Mouse (Mus musculus) stomach, postnatal 0 days (tissue): Measurements from ENCODE around the gene Col4a3bp. TPM values are rescaled to one million over a fixed set of nuclear protein-coding genes. Genes with fewer than 3 reads are reported as not detected.

ENCODE experiments used
- ATAC-seq: fragments of 200-750 bp; cut with Nextera tagmentation; 2 replicates; pipeline ENCODE4 v1.8.0; 2017; ENCODE audit not compliant: low FRiP score, low TSS enrichment
- DNase-seq: peaks from one replicate; pipeline ENCODE4 v3.0.0-alpha.2; 2016; ENCODE audit warnings: low spot score
- H3K27ac ChIP-seq: fragments of 300-500 bp; sonication (generic); replicated peaks from 2 replicates; pipeline ENCODE4 v1.5.1; 2014; ENCODE audit warnings: mild to moderate bottlenecking, control low read depth
- H3K27me3 ChIP-seq: fragments of 300-500 bp; sonication (generic); 2 replicates; pipeline ENCODE4 v1.6.1; 2014; ENCODE audit warnings: low read length; ENCODE audit not compliant: control insufficient read depth, insufficient read depth
- H3K36me3 ChIP-seq: fragments of 300-500 bp; sonication (generic); 2 replicates; pipeline ENCODE4 v1.6.1; 2014; ENCODE audit warnings: low read length, mixed read lengths; ENCODE audit not compliant: control insufficient read depth, insufficient read depth
- H3K4me1 ChIP-seq: fragments of 300-500 bp; sonication (generic); replicated peaks from 2 replicates; pipeline ENCODE4 v1.6.1; 2014; ENCODE audit warnings: antibody characterized with exemption; ENCODE audit not compliant: control insufficient read depth, insufficient read depth
- H3K4me2 ChIP-seq: fragments of 300-500 bp; sonication (generic); replicated peaks from 2 replicates; pipeline ENCODE4 v1.6.1; 2014; ENCODE audit warnings: low read depth, mild to moderate bottlenecking, control low read depth, moderate library complexity
- H3K4me3 ChIP-seq: fragments of 300-500 bp; sonication (generic); 2 replicates; pipeline ENCODE4 v1.5.1; 2014; ENCODE audit warnings: low read depth, low read length, control low read depth
- H3K9ac ChIP-seq: fragments of 300-500 bp; sonication (generic); 2 replicates; pipeline ENCODE4 v1.6.1; 2014; ENCODE audit warnings: mild to moderate bottlenecking, low read length, control low read depth, mixed read lengths
- H3K9me3 ChIP-seq: fragments of 300-500 bp; sonication (generic); 2 replicates; pipeline ENCODE4 v1.6.1; 2016; ENCODE audit warnings: low read length; ENCODE audit not compliant: control insufficient read depth
- CTCF ChIP-seq: IDR thresholded peaks from 2 replicates; pipeline ENCODE4 v1.5.1; 2016; ENCODE audit warnings: antibody characterized with exemption, low read depth, mild to moderate bottlenecking, moderate library complexity
- EP300 ChIP-seq: optimal IDR thresholded peaks from 2 replicates; pipeline ENCODE3; 2016; ENCODE audit warnings: antibody characterized with exemption
- WGBS: fragments of 180-500 bp; shearing (Covaris S2); extraction: QIAGEN DNeasy Blood & Tissue Kit; methylation state at CpG from one replicate; pipeline ENCODE4 v1.1.7; 2014; 5-methylcytosine and 5-hydroxymethylcytosine counted together
- polyA plus RNA-seq: library from polyadenylated mRNA; unstranded; fragments of >200 nt; fragmentation: Nextera tagmentation; extraction: Ambion mirVana; gene quantifications from 2 replicates; pipeline ENCODE4 v1.2.1, GENCODE M21; 2015

Gene Col4a3bp
- polyA plus RNA-seq, 1 experiment from 2014 or later = 7.0 TPM

- no peaks in the 10 kb centered on the region for H3K4me1 ChIP-seq
- 84% methylated on average over 3 of the region's 3 CpGs for WGBS
Measured at GRCm38 (mm10) chr13:96614615-96615014, 72.2 kb downstream of the Col4a3bp start.

GRCm38 (mm10) chr13:96620891-96621290 is 78.5 kb downstream of the Col4a3bp start:
- Histone ChIP-seq H3K4me1 (no peaks in the 10 kb centered on the region), H3K9ac (no peak overlapping the region), H3K27me3 (no peaks in the 10 kb centered on the region), H3K9me3 (no peaks in the 10 kb centered on the region), H3K4me2 (no peak overlapping the region), H3K4me3 (no peak overlapping the region), H3K36me3 (peaks cover 4% of the 10 kb centered on the region; the same call in 1 of the 2 replicates), H3K27ac (no peak overlapping the region)
- DNase-seq (no peak), ATAC-seq (no peak)
- 11% methylated on average over 1 of the region's 1 CpGs for WGBS
- TF ChIP-seq CTCF (no peak), EP300 (no peak)

More at GRCm38 (mm10) chr13:96614615-96615014, 72.2 kb downstream of the Col4a3bp start:
- H3K9ac ChIP-seq = no peak overlapping the region
- peaks cover 4% of the 10 kb centered on the region; the same call in 1 of the 2 replicates for H3K36me3 ChIP-seq
- DNase-seq (no peak), ATAC-seq (no peak)
- H3K27me3 ChIP-seq = no peaks in the 10 kb centered on the region
- H3K27ac ChIP-seq = no peak overlapping the region
- no peak overlapping the region for H3K4me2 ChIP-seq
- TF ChIP-seq CTCF (no peak), EP300 (no peak)
- no peaks in the 10 kb centered on the region for H3K9me3 ChIP-seq
- no peak overlapping the region for H3K4me3 ChIP-seq

GRCm38 (mm10) chr13:96630396-96630795 is 88.0 kb downstream of the Col4a3bp start:
- no peaks in the 10 kb centered on the region for H3K27me3 ChIP-seq
- no peak for ATAC-seq
- 93% methylated on average over 4 of the region's 4 CpGs for WGBS
- no peak overlapping the region for H3K4me3 ChIP-seq
- TF ChIP-seq EP300 (no peak), CTCF (no peak)
- H3K27ac ChIP-seq = no peak overlapping the region
- H3K4me1 ChIP-seq = no peaks in the 10 kb centered on the region
- no peaks in the 10 kb centered on the region for H3K9me3 ChIP-seq
- no peak overlapping the region for H3K4me2 ChIP-seq
- DNase-seq = no peak
- peaks cover 7% of the 10 kb centered on the region; the same call in 1 of the 2 replicates for H3K36me3 ChIP-seq
- no peak overlapping the region for H3K9ac ChIP-seq

- no peak for DNase-seq
- Histone ChIP-seq H3K4me3 (no peak overlapping the region), H3K27ac (no peak overlapping the region), H3K9ac (no peak overlapping the region), H3K4me1 (no peaks in the 10 kb centered on the region), H3K4me2 (no peak overlapping the region), H3K9me3 (no peaks in the 10 kb centered on the region), H3K36me3 (peaks cover 4% of the 10 kb centered on the region), H3K27me3 (no peaks in the 10 kb centered on the region)
- TF ChIP-seq EP300 = no peak
- no peak for TF ChIP-seq CTCF
- ATAC-seq = peak; percentile 59
- WGBS = 38% methylated on average over 2 of the region's 2 CpGs
Measured at GRCm38 (mm10) chr13:96644168-96644567, 101.8 kb downstream of the Col4a3bp start.

- ATAC-seq (no peak), DNase-seq (no peak)
- no peaks in the 10 kb centered on the region for H3K4me1 ChIP-seq
- WGBS = 62% methylated on average over 5 of the region's 5 CpGs
- no peaks in the 10 kb centered on the region for H3K27me3 ChIP-seq
- H3K9me3 ChIP-seq = no peaks in the 10 kb centered on the region
- H3K36me3 ChIP-seq = peaks cover 7% of the 10 kb centered on the region
- no peak overlapping the region for H3K27ac ChIP-seq
- H3K9ac ChIP-seq = no peak overlapping the region
- H3K4me3 ChIP-seq = no peak overlapping the region
- TF ChIP-seq EP300 (no peak), CTCF (no peak)
- no peak overlapping the region for H3K4me2 ChIP-seq
Measured at GRCm38 (mm10) chr13:96645822-96646221, 103.4 kb downstream of the Col4a3bp start.

GRCm38 (mm10) chr13:96653041-96653440 is 110.6 kb downstream of the Col4a3bp start:
- Histone ChIP-seq H3K4me2 (no peak overlapping the region), H3K4me1 (no peaks in the 10 kb centered on the region), H3K9me3 (no peaks in the 10 kb centered on the region), H3K4me3 (no peak overlapping the region), H3K36me3 (peaks cover 52% of the 10 kb centered on the region), H3K9ac (no peak overlapping the region), H3K27me3 (no peaks in the 10 kb centered on the region), H3K27ac (no peak overlapping the region)
- WGBS = 81% methylated on average over 9 of the region's 9 CpGs
- ATAC-seq (no peak), DNase-seq (no peak)
- TF ChIP-seq CTCF = no peak
